Mouse (Mus musculus): Measurements from ENCODE around the gene Tbrg4. TPM values are rescaled to one million over a fixed set of nuclear protein-coding genes. Genes with fewer than 3 reads are reported as not detected.

Tbrg4 gene
- total RNA-seq, 1 experiment from 2014 or later = 60.7 TPM

DNA sequence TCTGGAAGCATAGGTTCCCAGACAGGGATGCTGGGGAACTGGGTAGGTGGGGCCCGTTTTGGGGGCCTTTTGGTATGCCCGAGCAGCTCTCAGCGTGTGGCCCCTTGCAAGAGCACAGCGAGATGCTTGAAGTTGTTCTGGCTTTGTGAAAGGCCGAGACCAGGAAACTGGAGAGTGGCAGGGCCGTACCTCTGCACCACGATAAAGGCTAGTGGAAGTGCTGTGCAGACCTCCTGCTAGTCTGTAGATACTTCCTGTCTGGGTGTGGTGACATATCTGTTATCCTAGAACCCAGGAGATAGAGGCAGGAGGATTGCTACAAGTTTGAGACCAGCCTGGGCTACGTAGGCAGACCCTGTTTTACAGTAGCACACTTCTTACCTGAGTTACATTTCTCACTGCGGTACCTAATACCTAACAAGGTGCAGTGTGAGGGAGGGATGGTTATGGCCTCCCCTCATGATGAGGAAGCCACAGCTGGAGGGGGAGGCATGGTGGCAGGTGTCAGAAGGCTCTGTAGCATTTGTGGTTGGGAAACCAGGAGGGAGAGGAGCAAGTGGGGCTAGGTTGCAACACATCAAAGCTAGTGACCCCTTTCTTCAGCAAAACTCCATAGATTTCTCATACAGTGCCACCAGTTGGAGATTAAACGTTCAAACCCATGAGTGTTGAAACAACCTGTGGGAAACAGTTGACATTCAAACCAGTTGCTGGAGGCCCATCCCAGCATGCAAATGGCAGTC is 34.8 kb downstream of the Tbrg4 start:
- no peak for DNase-seq

DNA sequence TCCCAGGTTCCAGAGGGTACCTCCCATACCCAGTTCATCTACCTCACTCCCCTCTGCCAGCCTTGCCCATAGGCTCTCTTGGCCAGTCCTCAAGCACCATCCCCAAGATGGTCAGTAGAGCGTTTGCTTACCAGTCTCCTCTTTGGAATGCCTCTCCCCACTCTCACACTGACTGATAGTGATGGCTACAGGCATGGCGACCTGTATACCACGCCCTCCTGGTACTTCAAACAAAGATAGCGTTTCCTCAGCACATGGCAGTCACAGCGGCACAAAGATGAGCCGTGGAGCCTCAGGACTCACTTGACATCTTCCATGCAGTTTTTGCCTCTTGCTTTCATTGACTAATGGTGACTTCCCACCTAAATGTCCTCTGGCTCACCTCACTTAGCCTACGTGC is 36.0 kb downstream of the Tbrg4 start:
- DNase-seq = no peak

DNA sequence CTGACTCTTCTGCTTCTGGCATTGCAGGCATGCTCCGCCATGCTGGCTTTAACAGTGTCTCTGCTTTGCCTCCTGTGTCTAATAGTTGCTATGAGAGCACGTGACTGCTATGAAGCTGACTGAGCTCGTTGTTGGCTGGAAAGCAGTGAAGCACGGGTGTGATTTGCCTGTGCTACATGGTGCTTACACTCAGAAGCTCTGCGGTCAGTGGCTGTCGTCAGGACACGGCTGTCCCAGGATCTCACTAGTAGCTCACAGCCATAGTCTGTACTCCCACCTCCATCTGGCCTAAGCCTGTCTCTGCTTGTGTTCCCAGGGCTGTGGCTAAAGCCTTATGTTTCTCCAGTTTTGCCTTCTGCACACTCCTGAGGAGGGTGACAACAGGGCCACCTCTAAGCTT is 37.6 kb downstream of the Tbrg4 start:
- no peak for DNase-seq

DNA sequence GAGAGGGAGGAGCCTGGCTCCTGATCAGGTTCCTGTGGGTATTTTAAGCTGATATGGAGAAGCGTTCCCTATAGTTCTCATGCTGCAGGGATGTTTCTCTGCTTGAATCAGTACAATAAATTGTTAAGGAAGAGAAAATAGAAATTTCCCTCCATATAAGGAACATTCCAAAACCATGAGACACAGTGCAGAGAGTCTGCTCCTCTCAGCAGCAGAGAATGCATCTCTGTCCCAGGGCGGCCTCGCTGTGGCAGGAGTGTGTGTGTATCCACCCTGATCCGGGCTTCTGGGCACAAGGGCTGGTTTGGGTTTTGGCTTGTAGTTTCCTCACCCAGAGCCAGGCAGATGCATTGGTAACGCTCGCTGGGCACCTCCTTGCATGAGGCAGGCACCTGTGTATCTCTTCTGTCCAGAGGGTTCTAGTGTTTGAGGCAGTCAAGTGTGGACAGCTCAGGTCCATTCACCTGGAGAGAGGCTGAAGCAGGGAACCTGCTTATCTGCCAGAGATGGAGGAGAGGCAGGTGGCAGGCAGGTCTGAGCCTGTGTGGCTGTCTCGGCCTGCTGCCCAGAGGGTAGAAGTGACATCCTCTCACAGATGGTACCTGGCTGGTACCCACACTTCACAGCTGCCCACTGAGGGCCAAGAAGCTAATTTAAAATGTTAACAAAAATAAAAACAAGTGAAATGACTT is 38.5 kb downstream of the Tbrg4 start:
- DNase-seq = no peak

DNA sequence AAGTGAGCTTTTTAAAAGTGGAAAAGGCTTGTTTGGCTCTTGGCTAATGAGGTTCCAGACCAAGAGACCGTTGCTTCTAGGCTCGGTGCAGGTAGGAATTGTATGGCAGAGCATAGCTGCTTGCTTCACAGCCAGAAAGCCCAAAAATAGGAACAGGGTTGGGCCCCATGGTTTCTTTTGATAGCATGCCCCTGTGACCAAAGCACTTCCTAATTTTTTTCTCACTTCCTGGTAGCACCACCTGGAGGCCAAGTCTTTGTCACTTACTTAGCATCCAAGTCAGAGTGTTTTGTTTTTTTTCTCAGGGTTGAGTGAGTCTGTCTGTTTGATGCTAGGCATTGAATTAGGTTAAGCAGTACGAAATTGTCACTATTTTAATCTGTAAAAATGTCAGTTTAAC is 39.2 kb downstream of the Tbrg4 start:
- DNase-seq = no peak

DNA sequence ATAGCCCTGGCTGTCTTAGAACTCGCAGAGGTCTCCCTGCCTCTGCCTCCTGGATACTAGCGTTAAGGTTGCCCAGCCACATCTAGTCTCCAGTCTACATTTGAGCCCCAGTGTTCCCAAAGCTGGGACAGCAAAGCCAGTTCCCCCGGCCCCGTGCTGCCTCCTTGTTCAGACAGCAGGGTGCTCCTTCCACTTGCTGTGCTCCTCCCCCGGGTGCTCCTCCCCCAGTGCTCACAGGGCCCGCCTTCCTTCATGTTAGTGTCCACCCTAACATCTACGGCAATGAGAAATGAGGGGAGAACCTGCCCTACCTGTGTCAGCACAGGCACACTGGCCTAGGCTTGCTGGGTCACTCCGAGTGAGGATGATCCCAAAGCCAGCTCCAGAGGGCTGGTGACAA is 40.1 kb downstream of the Tbrg4 start:
- no peak for DNase-seq

DNA sequence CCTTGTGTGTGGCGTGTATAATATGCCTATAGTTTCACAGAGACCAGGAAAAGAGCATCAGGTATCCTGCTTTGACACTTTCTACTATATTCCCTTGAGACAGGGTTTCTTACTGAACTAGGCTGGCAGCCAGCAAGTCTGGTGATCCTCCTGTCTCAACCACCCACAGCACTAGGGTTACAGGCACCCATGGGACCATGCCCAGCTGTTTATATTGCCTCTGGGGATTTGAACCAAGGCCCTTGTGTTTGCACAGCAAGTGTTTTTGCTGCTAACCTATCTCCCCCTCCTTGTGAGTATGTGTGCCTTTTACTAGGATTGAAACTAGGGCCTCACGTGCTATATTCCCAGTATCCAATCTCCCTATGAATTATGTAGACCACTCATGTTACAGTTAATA is 44.3 kb downstream of the Tbrg4 start:
- no peak for DNase-seq

DNA sequence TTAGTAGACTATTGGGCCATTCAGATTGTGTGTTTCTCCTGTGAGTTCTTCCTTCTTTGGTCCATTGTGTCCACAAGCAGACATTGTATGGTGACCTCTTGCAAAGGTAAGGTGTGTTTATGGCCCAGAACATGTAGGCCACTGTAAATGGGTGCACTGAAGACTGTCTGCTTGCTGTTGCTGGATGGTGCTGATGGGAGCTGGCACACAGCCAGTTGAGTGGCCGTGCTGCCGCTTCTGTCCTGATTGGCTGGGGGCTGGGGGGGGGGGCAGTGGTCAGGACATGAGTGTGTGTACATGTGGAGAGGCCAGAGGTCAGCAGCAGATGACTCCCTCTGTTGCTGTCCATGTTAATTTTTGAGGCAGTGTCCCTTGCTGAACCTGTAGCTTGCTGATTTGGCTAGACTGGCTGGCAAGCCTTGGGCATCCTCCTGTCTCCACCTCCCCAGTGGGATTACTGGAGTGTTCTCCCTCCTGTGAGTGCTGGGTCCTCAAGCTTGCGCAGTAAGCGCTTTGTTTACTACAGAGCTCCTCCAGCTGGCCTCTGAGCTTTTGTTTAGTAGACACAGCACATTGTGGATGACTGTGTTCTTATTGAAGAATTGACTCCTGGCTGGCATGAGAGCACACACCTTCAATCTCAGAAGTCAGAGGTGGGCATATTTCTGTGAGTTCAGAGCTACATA is 45.7 kb downstream of the Tbrg4 start:
- no peak for DNase-seq

DNA sequence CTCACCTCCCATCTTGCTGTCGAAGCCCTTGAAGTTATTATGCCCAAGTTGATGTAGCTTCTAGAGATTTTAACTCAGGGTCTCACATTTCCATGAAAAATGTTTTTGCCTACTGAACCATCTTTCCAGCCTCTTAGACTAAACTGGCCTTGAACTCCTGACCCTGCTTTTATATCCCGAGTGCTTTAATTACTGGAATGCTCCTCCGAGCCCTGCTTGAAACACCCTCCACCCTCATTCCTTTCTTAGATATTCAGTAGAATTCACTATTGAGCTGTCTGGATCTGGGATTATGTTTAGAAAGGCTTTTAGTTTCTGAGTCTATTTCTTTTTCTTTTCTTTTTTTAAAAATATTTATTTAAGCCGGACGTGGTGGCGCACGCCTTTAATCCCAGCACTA is 46.5 kb downstream of the Tbrg4 start:
- DNase-seq = no peak

DNA sequence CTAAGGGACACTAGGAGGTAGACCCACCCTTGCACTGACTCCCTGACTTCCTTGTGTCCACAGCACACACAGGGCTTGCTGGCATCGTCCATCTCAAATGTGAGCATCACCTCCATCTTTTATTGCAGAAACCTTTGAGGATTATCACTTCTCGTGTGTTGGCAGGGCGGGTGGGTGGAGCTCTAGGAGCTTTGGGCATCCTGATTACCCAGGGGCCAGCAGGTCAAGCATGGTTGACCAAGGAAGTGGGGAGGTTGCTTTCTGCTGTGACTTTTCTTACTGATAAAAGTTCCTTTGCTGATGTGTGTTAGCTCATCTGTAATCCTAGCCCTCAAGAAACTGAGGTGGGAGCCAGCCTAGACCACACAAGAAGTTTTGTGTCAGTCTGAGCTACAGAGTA is 49.7 kb downstream of the Tbrg4 start:
- DNase-seq = no peak

DNA sequence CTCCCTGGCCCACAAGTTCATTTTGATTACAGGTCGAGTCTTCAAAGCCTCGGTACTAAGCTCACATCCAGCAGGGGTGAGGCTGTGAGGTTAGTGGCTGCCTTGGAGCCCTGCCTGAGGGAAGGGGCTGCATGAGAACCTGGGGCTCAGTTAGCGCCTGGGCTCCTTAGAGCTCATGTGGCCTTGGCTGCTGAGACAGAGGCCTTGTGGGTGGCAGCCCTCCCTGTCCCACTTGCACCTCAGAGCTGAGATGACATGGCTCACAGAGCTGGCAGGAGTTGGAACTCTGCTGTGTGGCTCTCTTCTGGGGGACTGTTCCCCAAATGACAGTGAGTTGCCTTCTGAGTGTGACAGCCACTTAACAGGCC is 56.5 kb downstream of the Tbrg4 start:
- DNase-seq = peak; percentile 35

DNA sequence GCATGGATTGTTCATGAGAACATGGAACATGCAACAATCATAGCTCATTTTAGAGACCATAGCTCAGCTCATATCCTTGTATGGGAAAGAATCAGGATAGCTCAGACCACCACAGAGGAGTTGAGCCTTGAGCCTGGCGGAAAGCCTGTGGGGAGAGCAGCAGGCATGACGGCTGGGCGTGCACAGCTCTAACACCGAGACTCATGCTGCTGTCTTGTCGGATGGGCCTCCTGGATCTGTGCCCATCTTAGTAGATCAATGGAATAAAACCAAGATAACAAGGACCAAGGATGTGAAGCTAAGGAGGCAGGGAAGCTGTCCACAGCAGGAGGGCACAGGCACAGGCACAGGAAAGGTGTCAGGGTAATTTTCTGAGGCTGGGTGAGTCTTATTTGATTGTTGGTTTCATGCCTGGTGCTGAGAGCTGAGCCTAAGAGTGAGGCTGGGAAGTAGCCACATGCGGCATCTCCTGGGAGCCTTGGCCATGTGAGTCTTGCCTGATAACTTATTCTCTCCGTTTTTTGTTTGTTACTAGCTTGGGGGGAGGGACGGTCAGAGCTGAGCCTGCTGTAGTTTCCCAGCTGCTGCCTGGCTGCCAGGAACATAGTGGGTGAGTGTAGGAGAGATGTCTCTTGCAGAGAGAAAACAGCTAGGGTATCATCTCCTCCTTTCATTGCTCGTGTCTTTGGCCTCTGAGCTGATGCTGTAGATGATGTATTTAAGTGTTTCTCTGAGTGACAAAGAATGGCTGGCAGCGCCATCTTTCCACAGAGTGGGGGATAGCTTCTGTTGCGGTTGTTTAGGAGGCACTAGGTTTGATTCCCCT is 57.1 kb downstream of the Tbrg4 start:
- no peak for DNase-seq

DNA sequence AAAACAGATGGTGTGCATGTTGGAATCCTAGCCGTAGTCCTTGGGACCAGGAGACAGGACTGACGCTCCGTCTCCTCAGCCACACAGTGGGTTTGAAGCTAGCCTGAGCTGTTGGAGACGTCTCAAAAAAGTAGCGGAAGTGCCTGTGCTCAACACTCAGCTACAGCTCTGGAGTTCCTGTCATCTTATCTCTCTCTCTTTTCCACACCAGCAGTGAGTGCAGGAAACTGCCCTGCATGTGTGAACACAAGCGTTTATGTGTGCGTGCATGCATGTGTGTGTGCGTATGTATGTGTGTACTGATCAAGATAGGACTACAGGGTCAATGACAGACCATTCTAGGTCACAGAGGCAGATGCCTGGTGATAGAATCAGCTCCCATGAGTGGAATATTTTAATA is 57.9 kb downstream of the Tbrg4 start:
- DNase-seq = no peak

DNA sequence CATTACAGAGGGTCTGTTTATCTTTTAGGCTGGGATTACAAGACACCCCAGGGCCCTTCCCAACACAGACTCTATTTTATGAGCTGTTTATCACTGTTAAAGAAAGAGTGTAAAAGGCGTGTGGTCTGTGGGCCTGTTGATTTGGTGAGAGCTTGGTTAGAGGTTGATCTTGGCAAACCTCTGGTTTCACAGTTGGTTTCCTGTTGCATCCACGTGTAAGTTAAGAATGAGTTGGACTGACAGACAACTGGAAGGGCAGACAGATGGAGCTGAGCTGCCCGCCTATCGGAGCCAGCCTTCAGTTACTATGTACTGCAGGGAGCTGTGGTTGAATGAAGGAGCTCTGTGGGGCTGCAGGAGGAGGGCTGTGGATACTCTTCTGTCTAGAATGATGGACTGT is 59.4 kb downstream of the Tbrg4 start:
- no peak for DNase-seq

Other genes starting within 250 kb of the Tbrg4 start
- gene Zmiz2, start 237.0 kb downstream of the Tbrg4 start, total RNA-seq (2021) = 61.5 and 63.4 TPM in 2 replicates
- 1,910 and 1,993 TPM in 2 replicates for gene Ppia, start 210.6 kb downstream of the Tbrg4 start, total RNA-seq (2021)
- 75.0 and 84.5 TPM in 2 replicates for gene H2afv, start 181.6 kb downstream of the Tbrg4 start, total RNA-seq (2021)
- gene Purb, start 150.2 kb downstream of the Tbrg4 start, total RNA-seq (2021) = 72.5 and 73.5 TPM in 2 replicates
- 0.48 and 1.3 TPM in 2 replicates for gene Myo1g, start 105.1 kb downstream of the Tbrg4 start, total RNA-seq (2021)
- 31.5 and 38.4 TPM in 2 replicates for gene Ccm2, start 79.2 kb downstream of the Tbrg4 start, total RNA-seq (2021)
- gene Nacad, start 20.0 kb downstream of the Tbrg4 start, total RNA-seq (2021) = 2.2 and 2.5 TPM in 2 replicates
- gene Wap, start 12.6 kb upstream of the Tbrg4 start, total RNA-seq (2021) = not detected in 2 replicates
- gene Ramp3, start 32.5 kb upstream of the Tbrg4 start, total RNA-seq (2021) = 10.5 and 13.4 TPM in 2 replicates
- not detected in 2 replicates for gene Gm11983, start 211.6 kb upstream of the Tbrg4 start, total RNA-seq (2021)

Measured in adrenal gland, postnatal 25 days (tissue).